Mouse (Mus musculus): ENCODE data around the gene Apobec2. TPM values are rescaled to one million over a fixed set of nuclear protein-coding genes. Genes with fewer than 3 reads are reported as not detected.
"Not testable (repeated sequence)": the region's sequence is repeated elsewhere in the genome, so short reads cannot be mapped to it uniquely, and the experiment has no call there.

Apobec2 gene
- 1.3 and 5.6 TPM in 2 replicates for polyA plus RNA-seq (2014; fragmentation: Nextera tagmentation; extraction: Ambion mirVana)

GRCm38 (mm10) chr17:48432158-48432980, at the start of gene Apobec2:
Gene Apobec2 (minus strand): TSS chr17:48432930.
- Histone ChIP-seq H3K9ac (no peak within 1 kb of the TSS), H3K27me3 (ENCODE audit: insufficient read depth, low read length) (no peaks in the 10 kb centered on the region), H3K4me2 (no peak within 1 kb of the TSS), H3K4me1 (ENCODE audit: insufficient read depth) (peaks cover 20% of the 10 kb centered on the region; the same call in 1 of the 2 replicates), H3K27ac (ENCODE audit: low read depth) (peak within 1 kb of the TSS; percentile 54; the same call in 1 of the 2 replicates), H3K4me3 (ENCODE audit: low read depth, low read length) (no peak within 1 kb of the TSS), H3K36me3 (ENCODE audit: insufficient read depth) (no peaks in the 10 kb centered on the region), H3K9me3 (ENCODE audit: low read depth, low read length) (no peaks in the 10 kb centered on the region)
- no peak for ATAC-seq (ENCODE audit: insufficient read depth)
- WGBS = 41% methylated on average over 16 of the region's 16 CpGs
- TF ChIP-seq CTCF (IDR thresholded peaks at IDR 0.05; ENCODE audit: low read depth) = no peak
- DNase-seq = peak; percentile 58

- Histone ChIP-seq H3K9ac (no peak overlapping the region), H3K4me3 (ENCODE audit: low read depth, low read length) (no peak overlapping the region), H3K27me3 (ENCODE audit: insufficient read depth, low read length) (no peaks in the 10 kb centered on the region), H3K4me2 (no peak overlapping the region), H3K36me3 (ENCODE audit: insufficient read depth) (no peaks in the 10 kb centered on the region), H3K27ac (ENCODE audit: low read depth) (no peak overlapping the region), H3K4me1 (ENCODE audit: insufficient read depth) (no peaks in the 10 kb centered on the region), H3K9me3 (ENCODE audit: low read depth, low read length) (no peaks in the 10 kb centered on the region)
- ATAC-seq (ENCODE audit: insufficient read depth) (no peak), DNase-seq (no peak)
- 78% methylated on average over 10 of the region's 10 CpGs for WGBS
- no peak for TF ChIP-seq CTCF (IDR thresholded peaks at IDR 0.05; ENCODE audit: low read depth)
These were observed 47.2 kb upstream of the Apobec2 start for GRCm38 (mm10) chr17:48479952-48480351.

GRCm38 (mm10) chr17:48475444-48475843, 42.7 kb upstream of the Apobec2 start:
- Histone ChIP-seq H3K27me3 (ENCODE audit: insufficient read depth, low read length) (no peaks in the 10 kb centered on the region), H3K4me1 (ENCODE audit: insufficient read depth) (no peaks in the 10 kb centered on the region), H3K9me3 (ENCODE audit: low read depth, low read length) (no peaks in the 10 kb centered on the region), H3K4me3 (ENCODE audit: low read depth, low read length) (no peak overlapping the region), H3K36me3 (ENCODE audit: insufficient read depth) (no peaks in the 10 kb centered on the region), H3K9ac (no peak overlapping the region), H3K4me2 (no peak overlapping the region), H3K27ac (ENCODE audit: low read depth) (no peak overlapping the region)
- DNase-seq (no peak), ATAC-seq (ENCODE audit: insufficient read depth) (no peak)
- WGBS = 79% methylated on average over 8 of the region's 8 CpGs
- TF ChIP-seq CTCF (IDR thresholded peaks at IDR 0.05; ENCODE audit: low read depth) = no peak

- H3K9ac ChIP-seq; ATAC-seq (ENCODE audit: insufficient read depth); H3K4me3 ChIP-seq (ENCODE audit: low read depth, low read length); DNase-seq; H3K36me3 ChIP-seq (ENCODE audit: insufficient read depth); H3K9me3 ChIP-seq (ENCODE audit: low read depth, low read length); H3K4me1 ChIP-seq (ENCODE audit: insufficient read depth); H3K27me3 ChIP-seq (ENCODE audit: insufficient read depth, low read length); H3K27ac ChIP-seq (ENCODE audit: low read depth); H3K4me2 ChIP-seq: not testable (repeated sequence)
- WGBS = 79% methylated on average over 6 of the region's 6 CpGs
These were observed 41.6 kb upstream of the Apobec2 start for GRCm38 (mm10) chr17:48474282-48474681.

GRCm38 (mm10) chr17:48467395-48468231, 34.9 kb upstream of the Apobec2 start:
- no peak overlapping the region for H3K27ac ChIP-seq (ENCODE audit: low read depth)
- 5% methylated on average over 22 of the region's 22 CpGs for WGBS
- peak; percentile 96 for TF ChIP-seq CTCF (IDR thresholded peaks at IDR 0.05; ENCODE audit: low read depth)
- ATAC-seq (ENCODE audit: insufficient read depth) (peak; percentile 90), DNase-seq (peak; percentile 91)
- no peaks in the 10 kb centered on the region; the same call in 1 of the 2 replicates for H3K4me1 ChIP-seq (ENCODE audit: insufficient read depth)
- H3K27me3 ChIP-seq (ENCODE audit: insufficient read depth, low read length) = no peaks in the 10 kb centered on the region
- no peaks in the 10 kb centered on the region for H3K36me3 ChIP-seq (ENCODE audit: insufficient read depth)
- peak overlapping the region; percentile 12 for H3K4me3 ChIP-seq (ENCODE audit: low read depth, low read length)
- no peaks in the 10 kb centered on the region for H3K9me3 ChIP-seq (ENCODE audit: low read depth, low read length)
- H3K9ac ChIP-seq = no peak overlapping the region
- H3K4me2 ChIP-seq = peak overlapping the region; percentile 53

GRCm38 (mm10) chr17:48466769-48467394, 34.2 kb upstream of the Apobec2 start:
- Histone ChIP-seq H3K27me3 (ENCODE audit: insufficient read depth, low read length) (no peaks in the 10 kb centered on the region), H3K36me3 (ENCODE audit: insufficient read depth) (no peaks in the 10 kb centered on the region), H3K9ac (no peak overlapping the region), H3K4me3 (ENCODE audit: low read depth, low read length) (peak overlapping the region; percentile 12), H3K4me1 (ENCODE audit: insufficient read depth) (no peaks in the 10 kb centered on the region; the same call in 1 of the 2 replicates), H3K9me3 (ENCODE audit: low read depth, low read length) (no peaks in the 10 kb centered on the region), H3K27ac (ENCODE audit: low read depth) (no peak overlapping the region), H3K4me2 (peak overlapping the region; percentile 53)
- WGBS = 30% methylated on average over 22 of the region's 22 CpGs
- ATAC-seq (ENCODE audit: insufficient read depth) (peak; percentile 74), DNase-seq (peak; percentile 42)
- TF ChIP-seq CTCF (IDR thresholded peaks at IDR 0.05; ENCODE audit: low read depth) = no peak
